Mouse (Mus musculus) embryonic facial prominence, embryonic 14.5 days (tissue): ENCODE results near the gene Fads2. TPM values are rescaled to one million over a fixed set of nuclear protein-coding genes. Genes with fewer than 3 reads are reported as not detected.
A peak's percentile ranks its signal among the peaks of the same experiment; 100 is the strongest.

Experiments used
- ATAC-seq: fragments of 200-750 bp; cut with Nextera tagmentation; 2 replicates; pipeline ENCODE4 v1.8.0; 2017; ENCODE audit warnings: low read depth, moderate number of reproducible peaks, moderate TSS enrichment
- DNase-seq: peaks from one replicate; pipeline ENCODE4 v3.0.0-alpha.2; 2015; ENCODE audit warnings: low spot score
- H3K27ac ChIP-seq: fragments of 300-500 bp; sonication (generic); replicated peaks from 2 replicates; pipeline ENCODE4 v1.5.1; 2014; ENCODE audit warnings: low read depth, mild to moderate bottlenecking, low read length, moderate library complexity
- H3K27me3 ChIP-seq: fragments of 300-500 bp; sonication (generic); replicated peaks from 2 replicates; pipeline ENCODE4 v1.6.1; 2014; ENCODE audit warnings: low read length; ENCODE audit not compliant: control insufficient read depth, insufficient read depth
- H3K36me3 ChIP-seq: fragments of 300-500 bp; sonication (generic); 2 replicates; pipeline ENCODE4 v1.6.1; 2014; ENCODE audit warnings: low read length, mixed read lengths; ENCODE audit not compliant: control insufficient read depth, insufficient read depth
- H3K4me1 ChIP-seq: fragments of 300-500 bp; sonication (generic); 2 replicates; pipeline ENCODE4 v1.6.1; 2014; ENCODE audit warnings: antibody characterized with exemption, low read length; ENCODE audit not compliant: control insufficient read depth, insufficient read depth
- H3K4me2 ChIP-seq: fragments of 300-500 bp; sonication (generic); 2 replicates; pipeline ENCODE4 v1.6.1; 2014; ENCODE audit warnings: low read depth, mild to moderate bottlenecking, low read length, moderate library complexity, mixed read lengths
- H3K4me3 ChIP-seq: fragments of 300-500 bp; sonication (generic); 2 replicates; pipeline ENCODE4 v1.5.1; 2014; ENCODE audit warnings: low read depth, mild to moderate bottlenecking, low read length
- H3K9ac ChIP-seq: fragments of 300-500 bp; sonication (generic); 2 replicates; pipeline ENCODE4 v1.6.1; 2014; ENCODE audit warnings: low read depth, mild to moderate bottlenecking, low read length, moderate library complexity, mixed read lengths
- H3K9me3 ChIP-seq: fragments of 300-500 bp; sonication (generic); 2 replicates; pipeline ENCODE4 v1.6.1; 2016; ENCODE audit warnings: low read length; ENCODE audit not compliant: control insufficient read depth
- WGBS: fragments of 180-500 bp; shearing (Covaris S2); extraction: QIAGEN DNeasy Blood & Tissue Kit; methylation state at CpG from one replicate; pipeline ENCODE4 v1.1.7; 2014; 5-methylcytosine and 5-hydroxymethylcytosine counted together
- polyA plus RNA-seq: library from polyadenylated mRNA; unstranded; fragments of >200 nt; fragmentation: Nextera tagmentation; extraction: Ambion mirVana; gene quantifications from 2 replicates; pipeline ENCODE4 v1.2.1, GENCODE M21; 2014

Gene Fads2
- polyA plus RNA-seq, 1 experiment from 2014 or later, result 23.4 TPM

GRCm38 (mm10) chr19:10126479-10127250, 25.1 kb upstream of the Fads2 start:
- 41% methylated on average over 5 of the region's 5 CpGs for WGBS
- Histone ChIP-seq H3K36me3 (no peaks in the 10 kb centered on the region), H3K9ac (no peak overlapping the region), H3K9me3 (no peaks in the 10 kb centered on the region), H3K27me3 (no peaks in the 10 kb centered on the region), H3K4me2 (no peak overlapping the region), H3K4me3 (no peak overlapping the region), H3K27ac (no peak overlapping the region), H3K4me1 (no peaks in the 10 kb centered on the region)
- ATAC-seq (no peak), DNase-seq (no peak)

DNA sequence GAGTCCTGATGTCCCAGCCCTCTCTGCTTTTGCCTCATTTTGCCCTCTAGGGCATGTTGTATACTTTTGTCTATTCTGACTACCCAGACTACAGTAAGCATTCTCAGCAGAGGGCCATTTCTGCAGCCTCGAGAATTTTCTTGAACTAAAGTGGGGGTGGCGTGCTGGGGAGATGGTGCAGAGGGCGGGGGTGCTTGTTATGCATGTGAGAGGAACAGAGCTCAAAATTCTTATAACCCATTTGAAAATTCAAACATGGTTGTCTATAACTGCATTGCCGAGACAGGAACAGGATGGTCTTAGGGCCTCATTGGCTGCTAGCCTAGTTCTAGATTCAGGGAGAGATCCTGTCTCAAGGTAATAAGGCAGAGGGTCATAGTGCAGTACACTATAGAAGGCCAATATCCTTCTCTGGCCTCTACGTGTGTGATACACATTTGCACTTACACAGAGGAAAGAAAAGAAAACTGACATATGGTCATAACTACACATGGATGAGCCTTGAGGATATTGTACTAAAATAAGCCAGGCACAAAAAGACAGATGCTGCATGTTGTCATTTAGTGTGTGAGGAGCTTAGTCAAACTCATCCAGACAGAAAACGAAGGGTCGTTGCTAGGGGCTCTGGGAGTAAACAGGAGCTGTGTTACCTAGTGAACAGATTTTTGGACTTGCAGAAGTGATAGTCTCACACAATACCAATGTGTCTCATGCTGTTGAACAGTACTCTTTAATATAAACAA, 22.5 kb upstream of the Fads2 start:
- Histone ChIP-seq H3K4me3 (no peak overlapping the region), H3K4me2 (no peak overlapping the region), H3K9me3 (no peaks in the 10 kb centered on the region), H3K4me1 (no peaks in the 10 kb centered on the region), H3K27me3 (no peaks in the 10 kb centered on the region), H3K36me3 (no peaks in the 10 kb centered on the region), H3K27ac (no peak overlapping the region), H3K9ac (no peak overlapping the region)
- WGBS, result 77% methylated on average over 7 of the region's 7 CpGs
- DNase-seq (no peak), ATAC-seq (no peak)

GRCm38 (mm10) chr19:10122021-10122631, 20.6 kb upstream of the Fads2 start:
- H3K4me3 ChIP-seq, result no peak overlapping the region
- H3K36me3 ChIP-seq, result no peaks in the 10 kb centered on the region
- no peak overlapping the region for H3K27ac ChIP-seq
- H3K4me2 ChIP-seq, result no peak overlapping the region
- ATAC-seq (no peak), DNase-seq (no peak)
- H3K4me1 ChIP-seq, result no peaks in the 10 kb centered on the region
- no peaks in the 10 kb centered on the region for H3K9me3 ChIP-seq
- WGBS, result 79% methylated on average over 5 of the region's 5 CpGs
- no peak overlapping the region for H3K9ac ChIP-seq
- no peaks in the 10 kb centered on the region for H3K27me3 ChIP-seq

DNA sequence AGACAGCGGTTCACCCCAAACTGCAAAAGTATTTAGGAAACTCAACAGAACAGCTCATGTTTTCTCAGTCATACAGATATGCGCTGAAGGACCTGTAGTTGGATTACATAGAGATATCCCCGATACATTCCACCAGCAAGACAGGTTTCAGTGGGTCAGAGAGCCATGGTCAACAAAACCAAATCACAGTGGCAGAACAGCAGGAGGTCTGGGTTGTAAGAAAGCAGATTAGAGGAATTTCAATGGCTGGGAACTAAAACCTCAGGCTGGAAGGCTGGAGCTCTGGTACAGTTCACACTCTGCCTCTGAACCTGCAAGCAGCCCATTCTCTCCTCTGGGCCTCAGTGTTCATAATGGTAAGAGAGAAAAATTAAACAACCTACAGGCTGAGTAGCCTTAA, 15.1 kb upstream of the Fads2 start:
- Histone ChIP-seq H3K4me1 (no peaks in the 10 kb centered on the region), H3K27ac (no peak overlapping the region), H3K27me3 (no peaks in the 10 kb centered on the region), H3K4me3 (no peak overlapping the region), H3K9me3 (no peaks in the 10 kb centered on the region), H3K9ac (no peak overlapping the region), H3K4me2 (no peak overlapping the region), H3K36me3 (no peaks in the 10 kb centered on the region)
- WGBS, result 62% methylated on average over 3 of the region's 3 CpGs
- ATAC-seq (no peak), DNase-seq (no peak)

DNA sequence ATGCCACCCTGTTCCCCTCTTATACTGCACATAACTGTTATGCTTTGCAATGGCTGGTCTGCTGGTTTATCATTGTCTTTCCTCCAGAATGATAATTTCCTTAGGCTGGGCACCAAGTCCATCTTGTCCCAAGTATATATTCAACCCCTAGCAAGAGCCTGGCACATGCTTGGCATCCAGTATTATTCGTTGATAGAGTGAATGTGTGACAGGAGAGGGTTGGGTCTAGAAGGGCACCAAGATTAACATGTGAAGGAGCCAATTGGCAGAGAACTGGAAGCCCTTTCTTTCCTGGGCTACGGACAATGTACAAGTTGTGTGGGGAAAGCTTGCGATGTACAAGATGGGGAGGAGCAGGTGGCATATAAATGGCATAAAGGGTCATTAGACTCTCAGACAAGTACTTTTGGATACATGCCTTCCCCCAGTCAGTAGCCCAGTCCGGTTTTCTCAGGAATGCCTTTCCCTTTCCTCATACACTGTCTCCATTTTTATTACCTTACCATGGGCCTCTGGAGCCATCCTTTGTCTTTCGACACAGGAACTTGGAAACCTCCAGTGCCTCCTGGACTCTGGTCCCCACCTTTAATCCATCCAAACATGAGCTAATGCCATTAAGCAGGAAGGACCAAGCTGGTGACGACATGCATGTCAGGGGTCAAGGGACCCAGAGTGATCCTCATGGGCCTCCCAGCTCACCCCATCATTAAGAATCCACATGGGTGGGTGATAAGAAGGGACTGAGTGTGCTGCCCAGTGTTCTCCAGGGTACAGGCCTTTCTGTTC, 14.0 kb upstream of the Fads2 start:
- no peak overlapping the region for H3K4me2 ChIP-seq
- no peaks in the 10 kb centered on the region for H3K36me3 ChIP-seq
- no peak for DNase-seq
- H3K27me3 ChIP-seq, result no peaks in the 10 kb centered on the region
- no peak for ATAC-seq
- WGBS, result 80% methylated on average over 6 of the region's 6 CpGs
- H3K4me1 ChIP-seq, result no peaks in the 10 kb centered on the region
- H3K27ac ChIP-seq, result no peak overlapping the region
- no peaks in the 10 kb centered on the region for H3K9me3 ChIP-seq
- H3K9ac ChIP-seq, result no peak overlapping the region
- H3K4me3 ChIP-seq, result no peak overlapping the region

- ATAC-seq, result peak; percentile 26; the same call in 1 of the 2 replicates
- no peaks in the 10 kb centered on the region for H3K36me3 ChIP-seq
- no peaks in the 10 kb centered on the region for H3K27me3 ChIP-seq
- WGBS, result 59% methylated on average over 4 of the region's 4 CpGs
- peak; percentile 34 for DNase-seq
- H3K4me3 ChIP-seq, result no peak overlapping the region
- H3K9ac ChIP-seq, result no peak overlapping the region
- no peak overlapping the region for H3K4me2 ChIP-seq
- H3K4me1 ChIP-seq, result no peaks in the 10 kb centered on the region
- H3K9me3 ChIP-seq, result no peaks in the 10 kb centered on the region
- H3K27ac ChIP-seq, result no peak overlapping the region
Measured at GRCm38 (mm10) chr19:10112956-10113355, 11.4 kb upstream of the Fads2 start.

DNA sequence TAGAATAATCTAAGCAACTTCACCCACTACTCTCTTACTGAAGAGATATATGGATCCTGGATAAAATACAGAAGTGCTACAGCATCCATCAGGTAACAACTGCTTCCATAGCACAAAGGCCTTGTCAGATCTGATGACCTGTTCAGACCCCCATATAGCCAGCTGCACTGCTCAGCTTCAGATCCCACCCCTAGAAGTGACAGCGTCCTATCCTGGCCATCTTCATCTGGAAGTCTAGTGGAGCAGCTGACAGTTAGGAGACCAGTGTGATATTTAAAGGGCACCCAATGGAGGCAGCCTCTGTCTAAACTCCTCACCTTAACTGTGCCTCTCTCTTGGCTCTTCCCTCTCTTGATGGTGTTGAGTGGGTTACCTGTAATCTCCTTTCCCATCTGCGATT, 7.1 kb upstream of the Fads2 start:
- no peaks in the 10 kb centered on the region for H3K27me3 ChIP-seq
- H3K36me3 ChIP-seq, result no peaks in the 10 kb centered on the region
- DNase-seq (no peak), ATAC-seq (no peak)
- no peak overlapping the region for H3K4me3 ChIP-seq
- no peaks in the 10 kb centered on the region for H3K4me1 ChIP-seq
- no peak overlapping the region for H3K4me2 ChIP-seq
- no peak overlapping the region for H3K9ac ChIP-seq
- 79% methylated on average over 2 of the region's 2 CpGs for WGBS
- no peak overlapping the region for H3K27ac ChIP-seq
- no peaks in the 10 kb centered on the region for H3K9me3 ChIP-seq

- no peak for ATAC-seq
Measured at GRCm38 (mm10) chr19:10108129-10108528, 6.6 kb upstream of the Fads2 start.

More at GRCm38 (mm10) chr19:10108129-10108528, 6.6 kb upstream of the Fads2 start:
- no peak for DNase-seq
- no peaks in the 10 kb centered on the region for H3K36me3 ChIP-seq
- no peak overlapping the region for H3K27ac ChIP-seq
- no peaks in the 10 kb centered on the region for H3K27me3 ChIP-seq
- H3K4me3 ChIP-seq, result no peak overlapping the region
- no peak overlapping the region for H3K9ac ChIP-seq
- H3K9me3 ChIP-seq, result no peaks in the 10 kb centered on the region
- WGBS, result 91% methylated on average over 1 of the region's 1 CpGs
- H3K4me1 ChIP-seq, result no peaks in the 10 kb centered on the region
- H3K4me2 ChIP-seq, result no peak overlapping the region
